Mouse (Mus musculus) forebrain, embryonic 10.5 days (tissue): ENCODE measurements at regions not wholly inside any gene's neighbourhood (a gene's known extent, or its start where the extent isn't known, plus 50 kb on each side); places are given as distances from the start of the nearest gene placed in this dataset.

Source experiments
- DNase-seq: peaks from one replicate; pipeline ENCODE4 v3.0.0-alpha.2; 2017; ENCODE audit warnings: low spot score; ENCODE audit errors: extremely low spot score
- H3K27ac ChIP-seq: fragments of 300-500 bp; sonication (generic); 2 replicates; pipeline ENCODE4 v1.5.1; 2016; ENCODE audit warnings: mild to moderate bottlenecking
- H3K27me3 ChIP-seq: fragments of 300-500 bp; sonication (generic); 2 replicates; pipeline ENCODE4 v1.6.1; 2016; ENCODE audit warnings: mild to moderate bottlenecking; ENCODE audit not compliant: poor library complexity, severe bottlenecking
- H3K36me3 ChIP-seq: fragments of 300-500 bp; sonication (generic); replicated peaks from 2 replicates; pipeline ENCODE4 v1.6.1; 2016; ENCODE audit warnings: mild to moderate bottlenecking, moderate library complexity
- H3K4me1 ChIP-seq: fragments of 300-500 bp; sonication (generic); 2 replicates; pipeline ENCODE4 v1.6.1; 2016
- H3K4me3 ChIP-seq: fragments of 300-500 bp; sonication (generic); 2 replicates; pipeline ENCODE4 v1.5.1; 2016; ENCODE audit warnings: mild to moderate bottlenecking, moderate library complexity
- H3K9me3 ChIP-seq: fragments of 300-500 bp; sonication (generic); 2 replicates; pipeline ENCODE4 v1.6.1; 2016; ENCODE audit warnings: mild to moderate bottlenecking, moderate library complexity
- WGBS: fragments of 180-500 bp; shearing (Covaris S2); methylation state at CpG from one replicate; pipeline ENCODE4 v1.1.7; 2016; 5-methylcytosine and 5-hydroxymethylcytosine counted together

DNA sequence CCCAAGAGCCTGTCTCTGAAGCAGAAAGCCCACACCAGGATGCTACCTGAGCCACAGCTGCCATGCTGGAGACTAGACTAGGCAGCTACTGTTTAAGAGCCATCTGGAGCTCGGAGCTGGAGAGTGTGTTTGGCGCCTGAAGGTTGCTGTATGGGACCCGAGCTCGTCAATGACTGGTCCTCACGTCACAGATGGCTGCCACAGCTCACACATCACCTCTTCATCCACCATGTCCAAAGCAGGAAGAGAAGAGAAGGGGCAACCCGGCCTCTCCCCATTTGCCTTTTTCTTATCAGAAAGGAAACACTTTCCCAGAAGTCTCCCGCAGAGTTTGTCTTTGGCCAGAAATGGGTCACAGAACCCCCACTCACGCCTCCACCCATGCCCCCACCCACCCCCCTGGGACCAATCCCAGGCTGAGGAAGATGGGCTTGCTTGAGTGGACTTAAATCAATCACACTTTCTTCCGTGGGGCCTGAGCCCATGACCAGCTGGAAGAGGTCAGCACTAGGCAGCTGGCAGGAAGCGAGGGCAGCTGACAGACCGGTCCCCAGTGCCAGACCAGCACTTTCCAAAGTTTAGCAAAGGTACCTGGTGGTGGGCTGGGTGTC is 53.5 kb upstream of the Ptpn1 start:
- H3K27me3 ChIP-seq, result no peaks in the 10 kb centered on the region
- H3K36me3 ChIP-seq, result no peaks in the 10 kb centered on the region
- H3K4me1 ChIP-seq, result peaks cover 7% of the 10 kb centered on the region
- no peak overlapping the region for H3K4me3 ChIP-seq
- no peak overlapping the region for H3K27ac ChIP-seq
- WGBS, result 77% methylated on average over 11 of the region's 11 CpGs
- no peak for DNase-seq
- H3K9me3 ChIP-seq, result 0 out of 2 replicates have a peak, but pooled peaks cover 2% of the 10 kb centered on the region

DNA sequence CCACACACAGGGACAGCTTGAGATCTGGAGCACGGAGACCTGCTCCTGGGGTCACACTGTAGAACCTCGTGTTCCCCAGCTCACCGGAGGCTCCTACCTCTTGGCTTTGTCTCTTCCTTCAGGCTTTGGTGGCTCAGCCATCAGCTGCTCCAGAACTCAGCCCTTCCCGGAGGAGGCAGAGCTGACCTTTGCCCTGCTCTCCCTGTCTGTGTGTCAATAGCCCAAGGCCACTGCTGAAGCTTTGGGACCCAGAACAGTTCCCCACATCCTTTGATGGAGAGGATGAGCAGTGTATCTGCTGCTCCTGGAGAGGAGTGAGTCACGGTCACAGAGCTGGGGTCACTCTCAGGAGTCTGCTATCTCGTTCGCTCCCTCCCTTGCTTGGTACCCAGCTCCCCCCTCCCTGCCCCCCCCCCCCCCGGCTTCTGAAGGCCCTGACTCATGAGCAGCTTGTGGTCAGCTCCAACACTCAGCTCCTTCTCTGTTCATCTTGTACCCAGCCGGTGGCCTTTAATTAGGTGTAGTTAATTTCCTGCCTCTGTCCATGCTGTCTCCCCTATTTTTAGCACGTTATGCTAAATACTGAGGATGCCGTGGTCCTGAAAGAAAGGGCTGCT is 54.5 kb upstream of the Ptpn1 start:
- no peak for DNase-seq
- peaks cover 7% of the 10 kb centered on the region for H3K4me1 ChIP-seq
- no peaks in the 10 kb centered on the region for H3K36me3 ChIP-seq
- H3K27ac ChIP-seq, result no peak overlapping the region
- no peak overlapping the region for H3K4me3 ChIP-seq
- WGBS, result 59% methylated on average over 11 of the region's 11 CpGs
- no peaks in the 10 kb centered on the region for H3K27me3 ChIP-seq
- H3K9me3 ChIP-seq, result 0 out of 2 replicates have a peak, but pooled peaks cover 1% of the 10 kb centered on the region

DNA sequence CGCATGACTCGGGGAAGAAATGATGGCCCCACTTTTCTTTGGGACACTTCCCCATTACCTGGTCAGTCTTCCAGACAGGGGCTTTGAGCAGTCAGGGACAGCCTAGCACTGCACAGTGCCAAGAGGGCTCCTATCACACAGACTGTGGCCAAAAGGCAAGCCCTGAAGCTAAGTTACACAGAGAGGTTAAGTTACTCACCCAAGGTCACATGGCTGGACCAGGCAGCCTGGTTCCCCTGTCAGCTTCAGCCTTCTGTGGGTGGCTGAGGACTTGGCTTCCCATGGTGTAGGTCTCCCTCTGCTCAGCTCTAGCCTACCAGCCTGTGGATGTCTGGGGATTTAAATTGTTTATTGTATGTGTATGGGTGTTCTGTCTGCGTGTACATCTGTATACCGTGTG is 59.4 kb upstream of the Ptpn1 start:
- H3K4me3 ChIP-seq, result no peak overlapping the region
- DNase-seq, result no peak
- peak overlapping the region; percentile 25; the same call in 1 of the 2 replicates for H3K27ac ChIP-seq
- H3K4me1 ChIP-seq, result peaks cover 4% of the 10 kb centered on the region
- no peaks in the 10 kb centered on the region for H3K36me3 ChIP-seq
- 94% methylated on average over 4 of the region's 4 CpGs for WGBS
- no peaks in the 10 kb centered on the region for H3K9me3 ChIP-seq
- no peaks in the 10 kb centered on the region for H3K27me3 ChIP-seq

DNA sequence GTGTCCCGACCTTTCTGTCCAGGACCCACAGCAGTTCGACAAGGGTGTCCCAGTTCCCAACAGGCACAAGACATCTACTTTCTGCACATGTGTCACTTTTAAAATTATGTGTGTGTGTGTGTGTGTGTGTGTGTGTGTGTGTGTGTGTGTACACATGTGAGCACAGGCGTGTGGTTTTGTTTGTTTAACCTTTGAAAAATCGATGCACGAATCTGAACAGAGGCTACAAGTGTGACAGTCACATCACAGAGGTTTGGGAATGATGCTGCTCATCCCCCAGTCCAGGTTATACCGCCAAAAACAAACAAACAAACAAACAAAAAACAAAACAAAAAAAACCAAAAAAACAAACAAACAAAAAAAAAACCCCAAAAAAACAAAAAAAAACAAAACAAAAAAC is 61.7 kb upstream of the Ptpn1 start:
- H3K27ac ChIP-seq, result no peak overlapping the region
- H3K36me3 ChIP-seq, result no peaks in the 10 kb centered on the region
- no peaks in the 10 kb centered on the region for H3K27me3 ChIP-seq
- H3K9me3 ChIP-seq, result no peaks in the 10 kb centered on the region
- H3K4me3 ChIP-seq, result no peak overlapping the region
- DNase-seq, result no peak
- WGBS, result 84% methylated on average over 6 of the region's 6 CpGs
- peaks cover 3% of the 10 kb centered on the region; the same call in 1 of the 2 replicates for H3K4me1 ChIP-seq

DNA sequence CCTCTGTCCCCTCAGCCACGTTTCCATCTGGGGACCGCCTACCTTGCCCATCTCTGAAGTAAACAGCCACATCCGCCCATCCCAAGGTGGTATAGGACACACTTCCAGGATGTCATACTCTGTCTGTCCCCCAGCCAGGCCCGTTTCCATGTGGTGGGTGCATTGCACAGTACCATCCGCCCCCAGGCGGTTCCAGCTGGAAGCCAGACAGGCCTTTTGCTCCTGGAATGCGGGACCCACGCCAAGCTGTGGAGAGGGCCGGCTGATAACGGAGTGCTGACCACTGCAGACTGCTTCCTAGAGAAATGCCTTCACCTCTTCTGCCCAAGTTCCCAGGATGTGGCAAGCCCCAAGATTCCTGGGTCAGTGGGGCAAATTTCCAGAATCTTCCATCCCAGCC is 65.1 kb upstream of the Ptpn1 start:
- DNase-seq, result no peak
- Histone ChIP-seq H3K27me3 (peaks cover 8% of the 10 kb centered on the region; the same call in 1 of the 2 replicates), H3K36me3 (no peaks in the 10 kb centered on the region), H3K27ac (no peak overlapping the region), H3K9me3 (no peaks in the 10 kb centered on the region), H3K4me3 (no peak overlapping the region), H3K4me1 (peaks cover 27% of the 10 kb centered on the region)
- 71% methylated on average over 10 of the region's 10 CpGs for WGBS

DNA sequence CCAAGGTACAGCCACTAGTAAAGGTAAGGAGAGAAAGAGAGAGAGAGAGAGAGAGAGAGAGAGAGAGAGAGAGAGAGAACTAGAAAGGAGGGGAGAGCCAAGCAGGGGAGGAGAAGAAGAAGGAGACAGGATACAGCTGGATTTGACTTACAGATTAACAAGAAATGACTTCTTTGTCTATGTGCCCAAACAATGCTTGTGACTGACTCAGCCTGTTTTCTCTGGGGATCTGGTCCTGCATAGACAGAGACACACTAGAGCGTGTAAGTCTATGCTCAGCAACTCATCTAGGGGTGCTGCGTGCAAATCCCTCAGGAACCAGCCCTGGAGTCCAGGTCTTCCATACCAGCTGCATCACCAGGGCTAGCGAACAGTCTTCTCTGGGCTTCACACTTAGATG is 66.3 kb upstream of the Ptpn1 start:
- no peak for DNase-seq
- 94% methylated on average over 3 of the region's 3 CpGs for WGBS

DNA sequence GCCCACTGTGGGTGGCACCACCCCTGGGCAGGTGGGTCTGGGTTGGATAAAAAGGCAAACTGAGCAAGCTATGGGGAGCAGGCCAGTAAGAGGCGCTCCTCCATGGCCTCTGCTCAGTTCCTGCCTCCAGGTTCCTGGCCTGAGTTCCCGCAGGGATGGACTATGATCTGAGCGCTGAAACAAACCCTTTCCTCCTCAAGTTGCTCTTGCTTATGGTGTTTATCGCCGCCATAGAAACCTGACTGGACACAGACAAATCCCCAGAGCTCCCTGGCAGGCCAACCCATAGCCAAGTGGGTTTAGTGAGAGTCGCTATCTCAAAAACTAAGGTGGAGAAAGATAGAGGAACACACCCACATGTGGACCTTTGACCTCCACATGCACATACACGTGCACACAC is 67.2 kb upstream of the Ptpn1 start:
- no peak for DNase-seq
- 0 out of 2 replicates have a peak overlapping the region, but pooled peaks have one; percentile 35 for H3K27ac ChIP-seq
- 81% methylated on average over 7 of the region's 7 CpGs for WGBS
- peaks cover 8% of the 10 kb centered on the region; the same call in 1 of the 2 replicates for H3K27me3 ChIP-seq
- peaks cover 40% of the 10 kb centered on the region for H3K4me1 ChIP-seq
- H3K36me3 ChIP-seq, result no peaks in the 10 kb centered on the region
- H3K9me3 ChIP-seq, result no peaks in the 10 kb centered on the region
- H3K4me3 ChIP-seq, result no peak overlapping the region

More for the DNA sequence above, 66.3 kb upstream of the Ptpn1 start:
- H3K27me3 ChIP-seq, result peaks cover 8% of the 10 kb centered on the region; the same call in 1 of the 2 replicates
- H3K36me3 ChIP-seq, result no peaks in the 10 kb centered on the region
- peaks cover 33% of the 10 kb centered on the region for H3K4me1 ChIP-seq
- H3K9me3 ChIP-seq, result no peaks in the 10 kb centered on the region
- H3K27ac ChIP-seq, result no peak overlapping the region
- no peak overlapping the region for H3K4me3 ChIP-seq

DNA sequence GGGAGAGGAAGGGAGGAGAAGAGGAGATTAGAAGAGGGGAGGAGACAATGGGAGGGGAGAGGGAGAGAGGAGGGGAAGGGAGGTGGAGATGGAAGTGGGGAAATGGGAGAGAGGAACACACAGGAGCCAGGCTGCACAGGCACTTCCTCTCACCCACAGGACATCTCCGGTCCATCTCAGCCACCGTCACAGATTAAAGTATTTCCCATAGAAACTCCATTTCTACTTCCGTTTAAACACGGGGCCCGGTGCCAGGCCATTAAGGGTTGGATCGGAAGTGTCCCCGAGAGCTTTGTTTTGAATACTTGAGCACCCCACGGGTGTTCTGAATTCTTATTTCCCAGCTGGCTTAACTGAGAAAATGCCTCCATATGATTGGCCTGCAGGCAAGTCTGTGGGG is 67.6 kb upstream of the Ptpn1 start:
- Histone ChIP-seq H3K4me3 (no peak overlapping the region), H3K36me3 (no peaks in the 10 kb centered on the region), H3K27me3 (peaks cover 8% of the 10 kb centered on the region; the same call in 1 of the 2 replicates), H3K4me1 (peaks cover 40% of the 10 kb centered on the region), H3K9me3 (no peaks in the 10 kb centered on the region), H3K27ac (0 out of 2 replicates have a peak overlapping the region, but pooled peaks have one; percentile 35)
- DNase-seq, result no peak
- 61% methylated on average over 8 of the region's 8 CpGs for WGBS

DNA sequence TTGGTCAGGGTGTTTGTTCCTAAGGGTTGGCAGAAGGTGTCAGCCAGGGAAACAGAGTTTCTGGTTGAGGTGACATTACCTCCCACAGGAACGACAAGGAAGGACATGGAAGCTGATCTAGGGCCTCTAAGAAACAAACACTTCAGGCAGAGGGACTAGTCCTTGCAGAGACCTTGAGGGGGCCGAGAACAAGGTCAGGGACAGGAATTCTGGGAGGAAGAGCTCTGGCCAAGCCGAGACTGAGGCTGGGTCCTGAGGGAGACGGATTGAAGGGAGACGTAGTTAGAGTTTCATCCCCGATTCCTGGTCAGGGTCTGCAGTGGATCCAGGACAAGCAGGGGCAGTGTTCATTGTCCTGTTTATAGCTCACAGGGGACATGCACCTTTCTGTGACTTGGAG is 68.2 kb upstream of the Ptpn1 start:
- peaks cover 40% of the 10 kb centered on the region for H3K4me1 ChIP-seq
- DNase-seq, result no peak

DNA sequence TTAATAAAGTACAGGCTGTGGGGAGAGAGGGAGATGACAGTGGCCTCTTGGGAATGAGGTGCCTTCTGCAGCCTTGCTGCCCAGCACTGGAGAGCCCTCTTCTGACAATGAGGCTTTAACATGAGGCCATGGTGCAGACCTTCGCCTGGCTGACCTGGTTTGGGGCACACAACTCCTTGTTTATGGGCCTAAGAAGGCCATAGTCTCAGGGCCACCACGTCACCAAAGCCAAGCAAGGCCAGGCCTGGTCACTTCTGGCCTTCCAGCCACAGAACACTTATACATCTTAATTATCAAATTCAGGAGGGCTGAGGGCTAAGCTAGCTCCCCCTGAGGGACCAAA is 70.7 kb upstream of the Ptpn1 start:
- H3K4me3 ChIP-seq, result no peak overlapping the region
- no peak for DNase-seq
- H3K4me1 ChIP-seq, result peaks cover 50% of the 10 kb centered on the region
- no peak overlapping the region for H3K27ac ChIP-seq
- H3K36me3 ChIP-seq, result no peaks in the 10 kb centered on the region
- H3K9me3 ChIP-seq, result no peaks in the 10 kb centered on the region
- peaks cover 8% of the 10 kb centered on the region; the same call in 1 of the 2 replicates for H3K27me3 ChIP-seq
- WGBS, result 85% methylated on average over 2 of the region's 2 CpGs

More for the DNA sequence above, 68.2 kb upstream of the Ptpn1 start:
- Histone ChIP-seq H3K9me3 (no peaks in the 10 kb centered on the region), H3K27ac (peak overlapping the region; percentile 20), H3K36me3 (no peaks in the 10 kb centered on the region), H3K27me3 (peaks cover 8% of the 10 kb centered on the region; the same call in 1 of the 2 replicates), H3K4me3 (no peak overlapping the region)
- WGBS, result 74% methylated on average over 6 of the region's 6 CpGs

DNA sequence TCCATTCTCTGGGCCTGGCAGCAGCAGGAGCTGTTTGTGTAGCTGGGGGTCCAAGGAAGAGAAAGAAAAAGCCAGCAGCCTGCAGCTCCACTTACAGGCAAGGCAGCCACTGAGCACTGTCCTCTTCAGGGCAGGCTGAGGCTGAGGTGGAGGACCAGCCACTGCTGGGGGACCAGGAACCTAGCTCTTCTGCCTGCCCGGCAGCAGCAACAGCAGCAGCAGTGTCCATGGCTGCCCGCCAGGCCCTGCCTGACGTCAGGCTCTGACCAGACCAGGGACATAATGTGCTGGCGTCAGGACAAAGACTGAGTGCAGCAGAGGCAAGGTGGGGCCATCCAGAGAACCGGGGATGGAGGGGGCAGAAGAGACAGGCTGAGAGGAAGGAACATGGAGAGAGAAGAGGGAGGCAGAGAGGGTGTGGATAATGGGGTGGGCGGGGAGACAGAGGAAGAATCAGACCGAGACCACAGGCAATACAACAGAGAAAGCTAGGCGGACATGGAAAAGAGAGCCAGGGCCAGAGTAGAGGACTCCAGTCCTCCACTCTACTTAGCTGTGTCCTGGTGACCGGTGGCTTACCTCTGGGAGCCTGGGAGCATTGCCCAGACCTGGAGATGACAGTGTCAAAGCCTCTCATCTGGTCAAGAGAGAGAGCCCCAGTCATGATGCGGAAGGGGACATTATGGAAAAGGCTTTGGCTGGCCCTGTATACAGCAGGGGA is 71.2 kb upstream of the Ptpn1 start:
- Histone ChIP-seq H3K27ac (peak overlapping the region; percentile 32), H3K9me3 (no peaks in the 10 kb centered on the region), H3K4me3 (no peak overlapping the region), H3K36me3 (no peaks in the 10 kb centered on the region), H3K27me3 (peaks cover 8% of the 10 kb centered on the region; the same call in 1 of the 2 replicates), H3K4me1 (peaks cover 56% of the 10 kb centered on the region)
- 57% methylated on average over 10 of the region's 10 CpGs for WGBS
- no peak for DNase-seq

DNA sequence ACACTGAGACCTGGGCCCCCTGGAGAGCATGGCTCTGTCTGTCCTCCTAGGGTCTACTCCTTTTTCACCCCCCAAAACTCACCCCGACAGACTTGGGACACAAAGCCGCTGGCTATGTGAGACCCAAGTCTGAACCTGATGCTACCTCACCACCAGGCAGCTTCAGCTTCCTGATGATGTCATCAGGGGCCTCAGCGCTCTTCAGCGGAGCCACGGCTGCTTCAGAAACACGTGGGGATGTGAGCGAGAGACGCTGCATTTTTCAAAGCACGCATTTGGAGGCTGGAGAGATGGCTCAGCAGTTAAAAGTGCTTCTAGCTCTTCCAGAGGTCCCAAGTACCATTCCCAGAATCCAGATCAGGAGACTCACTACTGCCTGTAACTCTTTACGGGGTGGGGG is 72.3 kb upstream of the Ptpn1 start:
- peaks cover 8% of the 10 kb centered on the region; the same call in 1 of the 2 replicates for H3K27me3 ChIP-seq
- no peak for DNase-seq
- WGBS, result 81% methylated on average over 10 of the region's 10 CpGs
- H3K4me3 ChIP-seq, result no peak overlapping the region
- no peak overlapping the region for H3K27ac ChIP-seq
- H3K36me3 ChIP-seq, result no peaks in the 10 kb centered on the region
- peaks cover 58% of the 10 kb centered on the region for H3K4me1 ChIP-seq
- no peaks in the 10 kb centered on the region for H3K9me3 ChIP-seq

DNA sequence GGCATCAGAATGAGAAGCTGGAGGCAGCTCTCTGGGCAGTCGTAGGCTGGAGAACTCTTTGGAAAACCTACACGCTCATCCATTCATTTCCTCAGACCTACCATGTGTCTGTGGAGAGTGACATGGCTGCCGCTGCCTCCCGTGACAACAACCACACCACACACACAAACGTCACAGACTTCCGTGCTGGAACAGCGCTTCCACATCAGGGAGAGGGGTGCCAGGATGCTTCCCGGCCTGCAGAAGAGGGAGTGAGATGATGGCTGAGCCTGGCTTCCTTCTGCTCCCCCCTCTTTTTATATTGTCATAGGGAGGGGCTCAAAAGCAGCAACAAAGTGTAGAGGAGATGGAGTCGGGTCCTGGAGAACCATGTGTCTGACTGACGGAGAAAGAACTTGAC is 73.5 kb upstream of the Ptpn1 start:
- H3K9me3 ChIP-seq, result no peaks in the 10 kb centered on the region
- no peaks in the 10 kb centered on the region for H3K36me3 ChIP-seq
- H3K27me3 ChIP-seq, result peaks cover 7% of the 10 kb centered on the region; the same call in 1 of the 2 replicates
- peaks cover 46% of the 10 kb centered on the region for H3K4me1 ChIP-seq
- no peak overlapping the region for H3K4me3 ChIP-seq
- DNase-seq, result no peak
- WGBS, result 86% methylated on average over 10 of the region's 10 CpGs
- no peak overlapping the region for H3K27ac ChIP-seq
